In genomic region chr7:132316101-132317035, GRCm38 (mm10) we compare ENCODE assay signal across 8 mouse cellular contexts. TPM values are rescaled to one million over a fixed set of nuclear protein-coding genes. Genes with fewer than 3 reads are reported as not detected.
DNase-seq lines count a peak whose midpoint lies in the region; ATAC-seq lines count a peak whose summit lies in the region.

No protein-coding gene starts in this region.

- ATAC-seq in limb, embryonic 13.5 days (ENCODE audit: low FRiP score, low read depth), result peak; percentile 53
- ATAC-seq in midbrain, embryonic 13.5 days, result peak; percentile 83

- peak overlapping the region; percentile 90 for H3K27ac ChIP-seq in embryonic facial prominence, embryonic 10.5 days (replicated peaks)
- H3K27ac ChIP-seq in limb, embryonic 13.5 days, result peak overlapping the region; percentile 83
- H3K27ac ChIP-seq in midbrain, embryonic 13.5 days, result peak overlapping the region; percentile 87

- H3K36me3 ChIP-seq in embryonic facial prominence, embryonic 10.5 days (replicated peaks), result no peaks in the 10 kb centered on the region
- no peaks in the 10 kb centered on the region for H3K36me3 ChIP-seq in limb, embryonic 13.5 days
- H3K36me3 ChIP-seq in midbrain, embryonic 13.5 days, result no peaks in the 10 kb centered on the region

- H3K9ac ChIP-seq in limb, embryonic 13.5 days, result peak overlapping the region; percentile 82
- peak overlapping the region; percentile 93 for H3K9ac ChIP-seq in midbrain, embryonic 13.5 days (replicated peaks)

- peak overlapping the region; percentile 88 for H3K4me3 ChIP-seq in embryonic facial prominence, embryonic 10.5 days
- H3K4me3 ChIP-seq in limb, embryonic 13.5 days, result peak overlapping the region; percentile 82
- H3K4me3 ChIP-seq in midbrain, embryonic 13.5 days (replicated peaks), result peak overlapping the region; percentile 70

- H3K9me3 ChIP-seq in embryonic facial prominence, embryonic 10.5 days, result no peaks in the 10 kb centered on the region
- H3K9me3 ChIP-seq in limb, embryonic 13.5 days, result no peaks in the 10 kb centered on the region
- H3K9me3 ChIP-seq in midbrain, embryonic 13.5 days, result no peaks in the 10 kb centered on the region

- under 1% methylated on average over 79 of the region's 79 CpGs for WGBS in embryonic facial prominence, embryonic 10.5 days
- WGBS in limb, embryonic 13.5 days, result under 1% methylated on average over 79 of the region's 79 CpGs
- WGBS in midbrain, embryonic 13.5 days, result under 1% methylated on average over 79 of the region's 79 CpGs

- peak; percentile 59 for DNase-seq in layer of hippocampus, adult 11-12 months (ENCODE audit: low spot score)
- no peak for DNase-seq in layer of hippocampus, adult 9-10 months (ENCODE audit: low spot score)
- peak; percentile 80 for DNase-seq in embryonic facial prominence, embryonic 10.5 days (ENCODE audit: low spot score)
- peak; percentile 78 to 80 for DNase-seq in heart, adult 18-20 months
- DNase-seq in kidney, adult 11 months, result peak; percentile 52
- DNase-seq in spleen, adult 12 weeks (ENCODE audit: low spot score), result peak; percentile 47

- peaks cover 56% of the 10 kb centered on the region for H3K27me3 ChIP-seq in embryonic facial prominence, embryonic 10.5 days (replicated peaks; ENCODE audit: low read depth, poor library complexity, severe bottlenecking)
- H3K27me3 ChIP-seq in limb, embryonic 13.5 days, result no peaks in the 10 kb centered on the region
- no peaks in the 10 kb centered on the region for H3K27me3 ChIP-seq in midbrain, embryonic 13.5 days

- H3K4me2 ChIP-seq in limb, embryonic 13.5 days (replicated peaks), result peak overlapping the region; percentile 98
- peak overlapping the region; percentile 96 for H3K4me2 ChIP-seq in midbrain, embryonic 13.5 days (replicated peaks)

- H3K4me1 ChIP-seq in embryonic facial prominence, embryonic 10.5 days, result peaks cover 59% of the 10 kb centered on the region
- H3K4me1 ChIP-seq in limb, embryonic 13.5 days, result peaks cover 44% of the 10 kb centered on the region
- H3K4me1 ChIP-seq in midbrain, embryonic 13.5 days (replicated peaks), result peaks cover 56% of the 10 kb centered on the region

RNA-seq across cellular contexts. Expression of gene Chst15, which starts 0.7 kb away (rescaled TPM):
- 11.8 and 12.7 TPM in 2 replicates for polyA plus RNA-seq in embryonic facial prominence, embryonic 10.5 days (2016; fragmentation: Nextera tagmentation; extraction: Ambion mirVana)
- 1 to 10 TPM; 6.0 to 9.3 TPM for total RNA-seq in heart, adult 18-20 months (2021)
- 23.6 and 24.3 TPM in 2 replicates for polyA plus RNA-seq in limb, embryonic 13.5 days (2015; fragmentation: Nextera tagmentation; extraction: Ambion mirVana)
- 17.9 and 18.6 TPM in 2 replicates for polyA plus RNA-seq in midbrain, embryonic 13.5 days (2015; fragmentation: Nextera tagmentation; extraction: Ambion mirVana)
